Mouse (Mus musculus): ENCODE measurements around the gene Thoc2.
"Not testable (repeated sequence)": the region's sequence is repeated elsewhere in the genome, so short reads cannot be mapped to it uniquely, and the experiment has no call there.

Thoc2 gene

DNA sequence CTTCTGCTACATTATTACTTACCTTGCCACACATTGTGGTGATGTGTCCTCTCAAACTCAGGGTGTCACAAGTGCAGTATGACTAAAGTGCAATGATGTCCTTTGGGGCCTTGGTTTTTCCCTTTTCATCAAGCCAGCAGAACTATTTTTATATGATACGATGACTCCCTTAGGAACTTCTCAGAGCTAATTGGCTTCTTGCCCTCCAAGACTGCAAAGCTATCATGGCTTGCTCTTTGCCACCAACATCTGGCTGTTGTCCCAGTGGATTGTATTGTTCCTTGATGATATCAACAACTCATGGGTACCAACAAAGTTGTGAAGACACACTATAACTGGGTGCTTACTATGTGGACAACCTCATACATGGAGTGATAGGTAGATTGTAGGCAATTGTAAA lies at the start of gene Thoc2:
TSS of gene Thoc2 (minus strand) at position 101 of the 400 bp plus-strand sequence.
- DNase-seq = no peak

DNA sequence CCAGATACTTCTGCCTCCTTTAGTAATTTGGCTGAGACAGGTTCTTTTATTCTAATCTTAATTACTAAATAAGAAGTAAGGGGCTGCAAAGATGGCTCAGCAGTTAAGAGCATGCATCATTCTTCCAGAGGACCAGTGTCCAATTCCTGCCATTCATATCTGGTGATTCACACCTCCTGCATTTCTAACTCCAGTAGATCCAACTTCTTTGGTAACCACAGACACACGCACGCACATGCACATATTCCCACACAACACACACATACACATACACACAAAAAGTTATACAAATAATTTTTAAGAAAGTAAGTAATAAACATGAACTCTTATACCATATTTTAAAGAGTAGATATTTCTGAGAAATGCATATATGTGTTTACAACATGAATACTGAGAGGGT lies 49.6 kb upstream of the Thoc2 start:
- DNase-seq = no peak

DNA sequence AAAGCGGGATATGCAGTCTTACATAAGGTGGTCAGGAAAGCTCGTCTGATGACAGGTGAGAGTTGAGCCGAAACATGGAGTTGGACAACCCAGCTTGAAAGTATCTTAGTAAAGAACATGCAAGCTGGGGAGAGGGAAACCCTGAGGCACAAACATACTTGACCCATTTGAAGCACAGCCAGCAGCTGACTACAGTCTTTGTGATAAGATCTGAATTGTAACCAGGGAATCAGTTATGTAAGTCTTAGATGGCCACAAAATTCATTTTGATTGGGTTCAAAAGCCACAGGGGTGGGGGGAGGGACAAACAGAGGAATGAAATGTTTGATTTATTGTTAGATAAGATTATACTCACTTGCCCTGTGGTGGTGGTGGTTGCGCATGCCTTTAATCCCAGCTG lies 48.9 kb upstream of the Thoc2 start:
- no peak for DNase-seq

DNA sequence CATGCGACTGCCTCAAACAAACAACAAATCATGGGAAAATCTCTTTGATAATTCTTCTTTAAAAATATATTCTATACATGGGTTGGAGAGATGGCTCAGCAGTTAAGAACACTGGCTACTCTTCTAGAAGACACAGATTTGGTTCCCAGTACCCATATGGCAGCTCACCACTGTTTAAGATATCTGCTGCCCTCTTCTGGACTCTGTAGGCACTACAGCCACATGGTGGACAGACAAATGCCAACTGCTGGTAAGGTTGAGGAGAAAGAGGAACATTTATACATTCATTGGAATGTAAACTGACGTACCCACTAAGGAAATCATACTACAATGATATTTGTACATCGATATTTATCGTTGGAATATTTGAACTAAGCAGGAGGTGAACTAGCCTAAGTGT lies 36.7 kb upstream of the Thoc2 start:
- peak; percentile 3 for DNase-seq

DNA sequence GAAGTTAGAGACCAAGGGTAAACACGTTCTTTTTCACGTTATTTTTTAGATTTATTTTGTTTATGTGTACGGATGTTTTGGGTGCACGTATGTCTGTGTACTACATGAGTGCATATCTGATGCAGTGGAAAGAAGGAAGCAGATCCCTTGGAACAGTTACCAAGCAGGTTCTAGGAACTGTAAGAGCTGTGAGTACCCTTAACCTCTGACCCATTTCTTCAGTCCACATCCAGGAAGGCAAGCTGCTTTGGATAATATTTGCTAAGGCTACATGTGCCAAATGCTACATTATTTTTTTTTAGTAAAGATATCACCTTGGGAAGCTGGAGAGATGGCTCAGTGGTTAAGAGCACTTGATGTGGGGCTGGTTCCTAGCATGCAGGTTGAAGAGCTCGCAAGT lies 21.4 kb upstream of the Thoc2 start:
- no peak for DNase-seq

DNA sequence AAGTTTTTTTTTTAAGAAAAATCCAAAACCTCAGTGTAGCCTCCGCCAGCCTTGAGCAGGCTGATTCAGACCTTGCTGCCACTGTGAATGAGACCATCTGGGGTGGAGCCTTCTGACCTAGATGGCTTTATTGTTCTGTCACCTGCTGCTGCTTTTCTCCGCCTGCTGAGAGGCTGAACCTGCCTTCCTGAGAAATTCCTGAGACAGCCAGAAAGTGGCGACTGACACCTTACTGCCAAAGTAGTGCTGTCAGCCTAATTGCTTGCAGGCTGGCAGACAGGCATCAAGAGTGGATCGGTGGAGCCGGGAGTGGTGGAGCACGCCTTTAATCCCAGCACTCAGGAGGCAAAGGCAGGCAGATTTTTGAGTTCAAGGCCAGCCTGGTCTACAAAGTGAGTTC lies 11.3 kb upstream of the Thoc2 start:
- not testable (repeated sequence) for DNase-seq

DNA sequence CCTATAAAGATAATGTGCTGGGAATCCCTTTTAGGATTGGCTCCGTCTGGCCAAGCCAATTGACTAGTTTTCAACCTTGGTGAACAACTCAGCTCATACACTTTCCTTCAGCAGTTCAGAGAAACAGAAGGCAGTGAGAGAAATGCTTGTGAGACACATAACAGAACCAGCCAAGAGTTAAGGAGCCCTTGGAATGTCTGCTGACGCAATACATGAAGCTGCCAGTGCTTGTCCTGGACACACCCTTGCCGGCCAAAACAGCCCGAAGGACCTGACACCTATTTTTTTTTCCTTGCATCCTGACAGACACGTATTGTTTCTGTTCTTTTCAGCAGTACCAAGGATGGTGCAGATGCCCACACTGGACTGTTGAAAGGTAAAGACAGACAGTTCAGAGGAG lies 4.2 kb upstream of the Thoc2 start:
- DNase-seq = no peak

DNA sequence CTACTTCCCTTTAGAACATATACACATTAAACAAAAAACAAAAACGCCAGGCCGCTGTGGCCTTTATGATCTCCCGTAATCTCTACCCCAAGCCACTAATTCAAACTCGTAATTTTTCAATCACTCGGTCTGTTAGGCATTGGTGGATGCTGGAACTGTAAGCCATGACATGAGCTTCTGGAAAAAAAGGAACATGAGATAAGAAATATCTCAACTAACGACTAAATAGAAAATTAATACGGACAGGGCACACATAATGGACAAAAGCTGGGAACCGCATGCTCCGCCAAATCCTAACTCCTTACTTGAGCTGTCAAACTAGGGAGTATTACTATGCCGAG lies 8.4 kb downstream of the Thoc2 start:
- DNase-seq = no peak

DNA sequence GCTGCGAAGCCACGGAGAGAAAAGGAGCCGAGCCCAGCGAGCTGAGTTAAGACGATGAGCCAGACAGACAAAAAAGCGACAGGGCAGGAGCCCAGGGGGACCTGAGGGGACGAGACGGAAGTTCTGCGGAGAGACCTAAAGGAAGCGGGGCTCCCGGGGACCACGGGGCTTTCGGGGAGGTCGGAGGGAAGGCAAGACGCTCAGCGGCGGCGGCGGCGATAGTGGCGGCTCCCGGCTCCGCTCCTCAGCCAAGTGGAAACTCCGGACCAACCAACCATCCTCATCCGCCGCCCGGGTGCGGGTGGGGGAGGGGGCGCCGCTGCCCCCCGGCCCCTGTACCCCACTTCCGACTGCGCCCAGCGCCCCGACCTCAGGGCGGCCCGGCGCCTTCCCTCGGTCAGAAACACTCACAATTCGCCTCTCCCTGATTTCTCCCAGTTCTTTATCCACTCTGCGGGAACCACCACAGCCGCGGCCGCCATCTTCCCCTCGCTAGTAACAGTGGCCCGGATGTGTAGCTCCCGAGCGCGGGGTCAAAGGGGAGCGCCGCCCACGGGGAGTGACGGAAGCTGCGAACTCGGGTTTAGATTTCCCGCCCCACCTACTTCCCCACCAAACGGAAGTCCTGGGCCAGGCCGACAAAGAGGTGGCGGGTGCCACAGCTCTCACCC lies 8.9 kb downstream of the Thoc2 start:
- DNase-seq = peak; percentile 86

DNA sequence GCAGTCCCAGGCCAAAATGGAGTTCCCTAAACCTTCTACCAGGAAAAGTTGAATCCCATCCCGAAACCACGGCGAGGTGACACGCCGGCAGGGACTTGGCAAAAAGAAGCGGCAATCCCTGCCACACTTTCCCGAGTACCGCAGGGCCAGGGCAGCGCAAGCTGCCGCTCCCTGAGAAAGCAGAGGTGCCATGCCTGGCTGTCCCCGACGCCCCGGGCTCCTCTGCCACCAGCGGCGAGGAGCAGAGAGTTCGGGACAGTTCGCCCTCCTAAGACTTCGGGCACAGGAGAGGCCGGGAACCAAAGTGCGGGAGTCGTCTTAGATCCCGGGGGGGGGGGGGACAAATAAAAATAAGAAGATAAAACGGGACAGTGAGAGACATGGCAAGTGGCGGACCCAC lies 9.5 kb downstream of the Thoc2 start:
- peak; percentile 34 for DNase-seq

DNA sequence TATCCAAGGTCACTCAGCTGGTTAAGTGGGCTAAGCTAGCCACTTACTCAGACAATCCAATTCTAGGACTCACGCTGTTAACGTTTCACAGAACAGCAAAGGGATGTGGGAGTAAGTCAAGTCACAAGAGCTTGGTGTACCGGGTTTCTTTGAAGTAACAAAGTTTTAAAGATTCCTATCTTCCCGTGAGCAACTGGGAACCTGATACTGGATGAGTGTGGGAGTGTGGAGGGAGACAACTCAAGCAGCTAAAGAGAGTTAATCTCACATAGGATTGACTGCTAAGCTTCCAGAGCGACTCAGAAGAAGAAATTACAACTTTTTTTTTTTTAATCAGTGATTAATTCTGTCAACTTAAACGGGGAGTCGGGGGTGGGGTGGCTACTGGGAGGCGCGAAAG lies 10.0 kb downstream of the Thoc2 start:
- DNase-seq = no peak

DNA sequence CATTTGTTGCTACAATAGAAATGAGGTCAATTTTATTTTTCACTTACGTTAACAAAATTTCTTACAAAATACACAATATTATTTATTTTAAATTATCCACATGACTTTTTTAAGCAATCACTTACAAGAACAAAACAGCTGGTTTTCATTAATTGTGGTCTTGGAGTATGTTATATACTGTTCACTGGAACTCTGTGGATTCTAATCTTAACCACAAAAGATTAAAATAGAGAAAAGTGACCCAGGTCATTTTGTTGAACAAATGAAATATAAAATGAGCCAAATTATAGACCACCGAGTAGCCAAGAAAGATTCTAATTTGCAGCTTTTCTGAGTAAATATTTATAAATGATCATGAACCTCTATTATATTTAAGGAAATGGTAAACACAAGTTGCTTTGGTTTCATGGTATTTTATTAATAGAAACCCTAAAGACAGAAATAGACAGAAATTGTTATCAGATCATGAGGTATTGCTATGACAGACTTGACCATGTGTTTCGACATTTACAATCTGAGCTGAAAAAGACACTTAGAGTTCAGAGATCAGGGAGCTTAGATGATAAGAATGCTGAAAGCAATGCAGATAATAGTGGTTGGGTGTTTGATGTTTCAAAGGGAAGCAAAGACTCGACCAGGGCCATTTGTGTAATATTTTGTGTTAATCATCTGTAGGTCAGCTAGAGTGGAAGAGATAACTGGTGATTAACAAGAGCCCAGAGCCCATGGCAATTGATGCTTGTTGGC lies 35.5 kb downstream of the Thoc2 start:
- no peak for DNase-seq

DNA sequence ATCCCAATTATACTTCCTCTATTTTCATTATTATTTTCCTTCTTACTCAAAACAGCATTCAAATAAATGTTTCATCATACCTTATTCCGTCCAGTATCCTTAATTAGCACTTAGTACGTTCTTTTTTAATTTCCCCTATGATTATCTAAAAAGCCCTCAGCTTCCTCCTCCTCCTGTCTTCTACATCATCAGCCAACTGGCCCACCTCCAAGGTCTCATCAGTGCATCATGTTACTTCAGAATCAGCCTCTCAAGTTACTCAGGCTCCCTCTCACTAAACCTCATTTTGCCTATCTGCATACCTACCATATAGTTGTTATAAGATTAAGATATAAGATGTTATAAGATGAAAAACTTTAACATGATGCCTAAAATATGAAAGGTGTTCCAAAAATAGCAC lies 43.9 kb downstream of the Thoc2 start:
- no peak for DNase-seq

DNA sequence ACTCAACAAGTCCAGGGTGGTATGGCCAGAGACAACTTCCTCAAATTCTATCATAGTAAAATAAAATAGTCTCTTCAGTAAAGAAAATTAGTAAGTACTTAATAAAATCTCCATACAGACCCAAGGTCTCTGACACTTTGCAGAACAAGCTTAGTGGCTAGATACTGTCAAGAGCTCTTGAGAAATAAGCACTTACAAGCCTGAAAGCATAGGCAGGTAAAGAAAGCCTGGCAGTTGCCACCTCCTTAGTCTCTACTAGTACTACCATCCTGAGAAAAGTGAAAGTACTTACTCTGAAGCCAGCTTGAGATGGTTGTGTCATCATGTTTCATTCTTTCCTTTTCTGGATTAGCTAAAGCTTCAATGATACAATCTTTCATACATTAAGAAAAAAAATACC lies 82.7 kb downstream of the Thoc2 start:
- no peak for DNase-seq

DNA sequence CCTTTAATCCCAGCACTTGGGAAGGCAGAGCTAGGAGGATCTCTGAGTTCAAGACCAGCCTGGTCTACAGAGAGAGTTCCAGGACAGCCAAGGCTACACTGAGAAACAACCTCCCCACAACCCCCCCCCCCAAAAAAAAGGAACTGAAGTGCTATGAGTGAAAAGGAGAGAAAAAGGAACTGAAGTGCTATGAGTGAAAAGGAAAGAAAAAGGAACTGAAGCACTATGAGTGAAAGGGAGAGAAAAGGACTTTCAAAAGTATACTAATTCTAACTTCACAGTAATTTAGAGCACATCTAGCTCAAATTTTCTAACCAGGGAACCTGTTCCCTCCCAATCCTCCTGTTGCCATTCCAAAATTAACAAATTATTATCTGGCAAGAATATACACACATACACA lies 114.9 kb downstream of the Thoc2 start:
- no peak for DNase-seq

DNA sequence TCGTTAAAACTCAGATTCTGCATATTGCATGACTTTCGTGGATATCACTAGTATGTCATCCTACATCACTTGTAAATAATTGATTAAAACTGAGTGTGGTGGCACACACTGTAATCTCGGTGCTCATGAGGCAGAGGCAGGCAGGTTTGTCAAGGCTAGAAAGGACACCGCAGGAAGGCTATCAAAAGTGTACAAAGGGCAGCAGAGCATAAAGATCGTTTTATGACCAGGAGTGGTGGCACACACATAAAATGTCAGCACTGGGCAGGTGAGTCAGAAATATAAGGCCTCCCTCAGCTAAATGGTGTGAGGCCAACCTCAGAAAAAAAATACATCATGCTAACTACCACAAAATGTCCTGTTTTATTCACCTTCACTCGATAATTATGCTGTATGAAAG lies 127.2 kb downstream of the Thoc2 start:
- DNase-seq = no peak

All from cerebellum, adult 9-10 months (tissue).